Mouse (Mus musculus) cerebellum, adult 2 months (tissue): Measurements from ENCODE around the gene 1700013F07Rik. TPM values are rescaled to one million over a fixed set of nuclear protein-coding genes. Genes with fewer than 3 reads are reported as not detected.

Source experiments
- DNase-seq, 2 experiments: peaks; one replicate each; pipeline ENCODE4 v3.0.0; 2021
- H3K27ac ChIP-seq: fragments of 200-500 bp; 2 replicates; pipeline ENCODE4 v1.5.1; 2012; ENCODE audit warnings: low read length, control low read depth, inconsistent platforms; ENCODE audit not compliant: insufficient read depth
- H3K27me3 ChIP-seq: fragments of 200-500 bp; 2 replicates; pipeline ENCODE4 v1.6.1; 2012; ENCODE audit warnings: inconsistent platforms, mild to moderate bottlenecking, low read length, moderate library complexity; ENCODE audit not compliant: control insufficient read depth, insufficient read depth
- H3K4me1 ChIP-seq: fragments of 200-500 bp; 2 replicates; pipeline ENCODE4 v1.6.1; 2011; ENCODE audit warnings: low read length; ENCODE audit not compliant: control insufficient read depth, insufficient read depth
- H3K4me3 ChIP-seq: fragments of 200-500 bp; replicated peaks from 2 replicates; pipeline ENCODE3; 2011; ENCODE audit warnings: mild to moderate bottlenecking, low read depth, low read length, control low read depth; ENCODE audit not compliant: insufficient read depth
- CTCF ChIP-seq: fragments of 200-500 bp; IDR thresholded peaks from 2 replicates; pipeline ENCODE4 v1.5.1; 2011; ENCODE audit warnings: low read depth, mild to moderate bottlenecking, control low read depth, low read length, moderate library complexity, borderline replicate concordance; ENCODE audit not compliant: insufficient read depth
- POLR2A ChIP-seq: fragments of 200-500 bp; IDR thresholded peaks from 2 replicates; pipeline ENCODE4 v1.6.1; 2011; ENCODE audit warnings: low read length, control low read depth, borderline replicate concordance; ENCODE audit not compliant: insufficient read depth
- WGBS: fragments of 180-500 bp; shearing (Covaris S2); methylation state at CpG from one replicate; pipeline ENCODE4 v1.1.7; 2018; 5-methylcytosine and 5-hydroxymethylcytosine counted together
- polyA plus RNA-seq: library from polyadenylated mRNA; depleted of rRNA; stranded (reverse); fragments of >200 nt; gene quantifications from 2 replicates; pipeline ENCODE4 v1.2.3, GENCODE M21; 2012

Gene 1700013F07Rik
- polyA plus RNA-seq, 1 experiment = 0.75 TPM

DNA sequence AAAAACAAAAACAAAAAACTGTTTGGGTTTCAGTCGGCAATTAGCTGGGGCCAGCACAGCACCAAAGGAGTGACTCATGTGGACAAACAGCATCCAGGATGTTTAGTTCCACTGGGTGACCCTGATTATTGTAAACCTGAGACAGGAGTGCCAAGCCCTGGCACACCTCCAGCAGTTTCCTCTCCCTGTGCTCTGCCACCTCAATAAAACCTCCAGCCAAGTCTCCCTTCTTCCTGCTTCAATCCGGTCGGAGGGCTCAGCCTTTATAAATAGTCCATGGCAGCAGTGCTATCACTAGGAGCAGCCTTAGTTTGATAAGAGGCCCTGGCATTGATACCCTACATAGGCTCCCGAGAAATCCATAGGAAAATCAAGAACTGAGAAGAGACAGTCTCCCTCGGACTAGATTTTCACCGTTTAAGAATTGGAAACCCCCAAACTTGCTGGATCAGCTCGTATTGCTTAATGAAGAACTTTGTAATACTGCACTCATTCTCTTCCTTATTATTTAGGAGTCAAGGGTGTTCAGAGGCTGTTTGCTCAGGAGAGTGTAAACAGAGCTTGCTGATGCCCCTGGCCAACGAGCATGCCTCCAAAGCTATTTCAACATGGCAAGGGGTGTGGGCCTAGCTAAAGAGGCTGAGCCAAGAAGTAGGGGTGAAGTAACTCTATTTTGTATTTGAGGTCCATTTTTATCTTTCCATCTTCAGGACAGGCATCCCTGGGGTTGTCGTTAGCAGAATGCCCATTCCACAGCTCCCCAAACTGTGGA lies 650 bp upstream of the 1700013F07Rik start:
- H3K27me3 ChIP-seq = no peaks in the 10 kb centered on the region
- TF ChIP-seq CTCF (no peak), POLR2A (no peak)
- H3K4me1 ChIP-seq = no peaks in the 10 kb centered on the region
- DNase-seq = no peak
- 56% methylated on average over 9 of the region's 9 CpGs for WGBS
- no peak overlapping the region for H3K27ac ChIP-seq
- no peak overlapping the region for H3K4me3 ChIP-seq

DNA sequence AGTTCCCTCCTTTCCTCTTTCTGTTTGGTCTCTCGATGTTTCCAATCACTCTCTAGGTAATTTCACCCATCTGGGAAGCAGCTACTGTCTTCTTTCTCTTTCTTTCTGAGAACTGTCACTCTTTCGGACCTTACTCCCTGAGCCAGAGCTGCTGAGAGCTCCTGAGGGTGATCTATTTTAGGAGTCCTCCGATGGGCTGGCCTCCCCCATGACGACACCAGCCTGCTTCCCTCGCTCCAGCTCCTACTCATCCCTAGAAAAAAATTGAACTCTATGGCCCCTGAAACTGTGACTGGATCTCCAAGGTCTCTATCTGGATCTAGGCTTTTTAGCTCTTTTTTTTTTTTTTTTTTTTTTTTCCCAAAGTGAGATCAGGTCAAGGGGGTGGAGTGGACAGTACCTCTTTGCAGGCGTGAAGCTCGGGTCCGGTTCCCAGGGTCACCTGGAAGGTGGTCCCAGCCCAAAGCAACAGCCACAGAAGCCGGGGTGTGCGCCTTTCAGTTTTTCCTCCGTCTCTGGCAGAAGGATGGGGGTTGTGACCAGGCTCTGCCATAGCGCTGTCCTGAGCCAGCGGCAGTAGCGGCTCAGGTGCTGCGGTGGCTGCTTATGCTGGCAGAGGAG lies 2.1 kb downstream of the 1700013F07Rik start:
- WGBS = 8% methylated on average over 15 of the region's 15 CpGs
- no peak overlapping the region for H3K27ac ChIP-seq
- H3K27me3 ChIP-seq = no peaks in the 10 kb centered on the region

DNA sequence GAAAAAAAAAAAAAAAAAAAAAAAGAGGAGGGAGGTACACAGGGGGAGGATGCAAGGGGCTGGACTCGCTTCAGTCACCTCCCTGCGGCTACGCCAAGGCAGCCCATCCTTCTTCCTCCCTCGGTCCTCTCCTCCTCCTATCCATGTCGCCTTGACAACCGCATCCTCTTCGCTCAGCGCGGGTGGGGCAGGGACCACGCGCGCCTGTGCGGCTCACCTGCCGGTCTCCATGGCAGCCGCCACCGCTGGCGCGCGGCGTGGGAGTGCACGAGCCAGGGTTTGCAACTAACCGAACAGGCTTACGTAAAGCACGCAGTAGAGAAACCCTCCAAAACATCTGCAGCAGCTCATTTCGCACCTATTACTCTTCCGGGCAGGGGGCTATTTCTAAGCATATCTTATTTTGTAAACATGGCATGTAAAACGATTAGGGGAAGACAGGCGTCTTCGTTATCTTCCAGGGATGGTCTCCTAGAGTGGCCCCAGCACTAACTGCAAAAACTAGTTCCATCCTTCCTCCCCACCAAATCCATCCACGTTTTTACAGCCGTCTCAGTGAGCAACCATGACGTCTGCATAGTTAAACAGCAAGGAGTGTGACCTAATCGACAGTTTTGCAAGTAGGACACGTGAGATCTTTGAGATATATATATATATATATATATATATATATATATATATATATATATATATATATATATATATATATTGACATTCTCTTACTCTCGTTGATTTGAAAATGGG lies 2.7 kb downstream of the 1700013F07Rik start, which contains the start of gene 5330417C22Rik:
Gene 5330417C22Rik (minus strand): TSS at position 20 of the 744 bp plus-strand sequence.
- TF ChIP-seq CTCF (no peak), POLR2A (no peak)
- H3K27ac ChIP-seq = no peak within 1 kb of the TSS
- under 1% methylated on average over 31 of the region's 35 CpGs for WGBS
- H3K4me1 ChIP-seq = no peaks in the 10 kb centered on the region
- H3K27me3 ChIP-seq = no peaks in the 10 kb centered on the region
- peak; percentile 56 to 60 for DNase-seq
- peak within 1 kb of the TSS; percentile 63 for H3K4me3 ChIP-seq

More for the DNA sequence above, 2.1 kb downstream of the 1700013F07Rik start:
- TF ChIP-seq CTCF (no peak), POLR2A (no peak)
- peak overlapping the region; percentile 63 for H3K4me3 ChIP-seq
- H3K4me1 ChIP-seq = no peaks in the 10 kb centered on the region
- DNase-seq = no peak

DNA sequence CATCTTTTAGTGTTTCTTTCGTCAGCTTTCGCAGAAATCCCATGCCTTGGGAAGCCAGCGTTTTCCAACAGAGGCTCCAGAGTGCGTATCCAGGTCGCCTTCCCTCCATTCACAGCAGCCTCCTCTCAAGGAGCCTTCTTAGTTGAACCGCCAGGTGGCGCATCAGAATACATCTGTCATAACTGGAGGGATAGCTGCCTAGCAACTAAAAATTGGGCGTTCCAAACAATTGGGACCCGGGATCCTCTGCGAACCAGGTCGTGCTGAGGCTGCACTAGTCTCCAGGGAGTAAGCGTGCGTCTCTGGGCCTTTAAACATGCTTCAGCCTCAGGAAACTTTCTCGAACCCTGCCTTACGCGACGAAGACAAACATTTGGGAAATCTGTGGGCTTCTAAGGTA lies 3.4 kb downstream of the 1700013F07Rik start:
- no peaks in the 10 kb centered on the region for H3K4me1 ChIP-seq
- peak overlapping the region; percentile 32 for H3K4me3 ChIP-seq
- H3K27me3 ChIP-seq = no peaks in the 10 kb centered on the region
- TF ChIP-seq POLR2A (no peak), CTCF (peak; percentile 73)
- DNase-seq = peak; percentile 82 to 86
- H3K27ac ChIP-seq = no peak overlapping the region
- WGBS = 3% methylated on average over 17 of the region's 17 CpGs

DNA sequence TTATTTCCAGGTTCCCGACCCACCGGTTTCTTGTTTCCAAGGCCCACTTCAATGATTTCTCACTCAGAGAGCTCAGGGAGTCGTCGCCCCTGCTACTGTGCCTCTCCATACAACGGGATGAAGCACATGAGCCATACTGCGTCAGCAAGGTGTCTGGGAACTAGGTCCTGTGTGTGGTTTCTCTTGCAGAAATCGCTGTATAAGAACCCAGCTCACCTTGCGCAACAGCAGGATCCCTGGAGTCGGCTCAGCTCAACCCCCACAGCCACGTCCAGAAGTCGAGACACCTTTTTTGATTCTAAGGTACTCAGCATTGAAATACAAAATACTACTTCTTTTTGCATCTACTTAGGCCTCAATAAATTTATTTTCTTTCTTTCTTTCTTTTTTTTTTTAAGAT lies 8.3 kb downstream of the 1700013F07Rik start:
- DNase-seq = no peak
- Histone ChIP-seq H3K27me3 (no peaks in the 10 kb centered on the region), H3K27ac (no peak overlapping the region), H3K4me3 (no peak overlapping the region), H3K4me1 (no peaks in the 10 kb centered on the region)
- TF ChIP-seq CTCF (no peak), POLR2A (no peak)
- 84% methylated on average over 11 of the region's 11 CpGs for WGBS

DNA sequence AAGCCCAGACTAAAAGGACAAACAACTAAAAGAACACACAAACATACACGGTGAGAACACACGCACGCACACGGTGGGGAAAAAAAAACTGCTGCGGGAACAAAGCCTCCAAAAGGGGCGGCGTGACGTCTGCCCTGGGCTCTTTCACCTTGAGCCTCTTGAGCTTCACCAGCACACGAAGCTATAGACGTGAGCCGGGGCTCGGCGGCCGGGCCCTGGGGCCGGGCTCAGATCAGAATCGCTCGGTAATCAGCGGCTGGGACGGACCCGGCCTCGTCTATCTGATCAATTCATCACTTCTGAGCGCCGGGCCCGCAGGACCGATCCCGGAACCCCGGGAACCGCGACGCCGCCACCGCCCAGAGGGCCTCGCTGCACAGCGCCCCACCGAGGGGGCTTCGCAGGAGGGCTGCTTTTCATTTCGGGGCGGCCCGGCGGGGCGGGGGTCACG lies 20.2 kb downstream of the 1700013F07Rik start:
- peak overlapping the region; percentile 31 for H3K27ac ChIP-seq
- H3K27me3 ChIP-seq = no peaks in the 10 kb centered on the region
- DNase-seq = no peak
- TF ChIP-seq CTCF = no peak
- no peak for TF ChIP-seq POLR2A
- H3K4me3 ChIP-seq = peak overlapping the region; percentile 95
- H3K4me1 ChIP-seq = no peaks in the 10 kb centered on the region
- WGBS = under 1% methylated on average over 42 of the region's 42 CpGs

DNA sequence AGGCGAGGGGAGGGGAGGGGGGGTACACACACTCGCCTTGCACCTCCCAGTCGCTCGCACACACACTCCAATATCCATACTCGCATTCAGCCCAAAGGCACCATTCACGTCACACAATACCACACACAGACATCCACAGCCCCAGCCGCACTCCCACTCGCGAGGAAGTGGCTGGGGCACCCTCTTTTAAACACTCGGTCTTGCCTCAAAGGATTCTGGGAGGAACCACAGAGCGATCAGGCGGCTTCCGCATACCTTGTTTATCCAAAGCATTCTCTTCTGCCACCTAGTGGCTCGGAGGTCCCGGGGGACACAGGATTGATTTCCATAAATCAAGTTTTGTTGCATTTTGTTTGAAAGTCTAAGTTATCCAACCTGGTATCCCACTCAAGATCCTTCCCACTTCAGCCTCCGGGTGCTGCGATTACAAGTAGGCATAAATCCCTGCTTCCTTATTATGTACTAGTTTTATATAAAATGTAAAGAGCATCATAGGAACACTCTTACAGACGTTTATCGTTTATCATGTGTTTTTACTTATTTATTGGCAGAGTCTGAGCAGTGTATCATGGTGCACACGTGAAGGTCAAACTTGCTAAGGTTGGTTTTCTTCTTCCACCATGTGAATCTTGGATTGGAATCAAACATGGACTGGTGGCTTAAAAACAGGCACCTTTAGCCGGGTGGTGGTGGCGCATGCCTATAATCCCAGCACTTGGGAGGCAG lies 20.8 kb downstream of the 1700013F07Rik start:
- Histone ChIP-seq H3K27me3 (no peaks in the 10 kb centered on the region), H3K27ac (peak overlapping the region; percentile 31), H3K4me1 (no peaks in the 10 kb centered on the region), H3K4me3 (peak overlapping the region; percentile 95)
- TF ChIP-seq CTCF = peak; percentile 83
- peak; percentile 100 for TF ChIP-seq POLR2A
- DNase-seq = peak; percentile 91 to 94
- WGBS = 16% methylated on average over 22 of the region's 22 CpGs
